Mouse (Mus musculus): Measurements from ENCODE around the gene Rgr. TPM values are rescaled to one million over a fixed set of nuclear protein-coding genes. Genes with fewer than 3 reads are reported as not detected.
A peak's percentile ranks its signal among the peaks of the same experiment; 100 is the strongest.

Rgr gene
- total and polyA plus RNA-seq, 2 experiments from 2014 or later, result 0.10 to 0.35 TPM

GRCm38 (mm10) chr14:37067629-37068028 is 18.9 kb upstream of the Rgr start, which contains the start of gene Lrit2:
TSS of gene Lrit2 (plus strand) at chr14:37067929.
- no peak within 1 kb of the TSS for H3K4me3 ChIP-seq (ENCODE audit: low read depth, low read length)
- no peak for TF ChIP-seq CTCF (IDR thresholded peaks at IDR 0.05; ENCODE audit: low read depth)
- no peaks in the 10 kb centered on the region for H3K27me3 ChIP-seq (ENCODE audit: insufficient read depth, low read length)
- 76% methylated on average over 5 of the region's 5 CpGs for WGBS
- DNase-seq, result no peak
- H3K4me2 ChIP-seq (ENCODE audit: low read depth), result no peak within 1 kb of the TSS
- no peaks in the 10 kb centered on the region for H3K36me3 ChIP-seq (ENCODE audit: insufficient read depth)
- ATAC-seq, result no peak
- no peaks in the 10 kb centered on the region for H3K4me1 ChIP-seq (ENCODE audit: insufficient read depth)
- no peak within 1 kb of the TSS for H3K27ac ChIP-seq (ENCODE audit: low read depth, low read length)
- no peak within 1 kb of the TSS for H3K9ac ChIP-seq
- no peaks in the 10 kb centered on the region for H3K9me3 ChIP-seq (ENCODE audit: low read length)

- ATAC-seq (no peak), DNase-seq (no peak)
- H3K4me3 ChIP-seq (ENCODE audit: low read depth, low read length), result no peak overlapping the region
- H3K9me3 ChIP-seq (ENCODE audit: low read length), result no peaks in the 10 kb centered on the region
- no peaks in the 10 kb centered on the region for H3K36me3 ChIP-seq (ENCODE audit: insufficient read depth)
- H3K27ac ChIP-seq (ENCODE audit: low read depth, low read length), result no peak overlapping the region
- H3K9ac ChIP-seq, result no peak overlapping the region
- no peaks in the 10 kb centered on the region for H3K27me3 ChIP-seq (ENCODE audit: insufficient read depth, low read length)
- no peak for TF ChIP-seq CTCF (IDR thresholded peaks at IDR 0.05; ENCODE audit: low read depth)
- H3K4me2 ChIP-seq (ENCODE audit: low read depth), result no peak overlapping the region
- H3K4me1 ChIP-seq (ENCODE audit: insufficient read depth), result no peaks in the 10 kb centered on the region
- whole genome bisulfite sequencing, result 55% methylated on average over 2 of the region's 2 CpGs
Measured at GRCm38 (mm10) chr14:37066636-37067035, 17.9 kb upstream of the Rgr start.

GRCm38 (mm10) chr14:37064849-37065248 is 16.1 kb upstream of the Rgr start:
- no peak overlapping the region for H3K9ac ChIP-seq
- TF ChIP-seq CTCF (IDR thresholded peaks at IDR 0.05; ENCODE audit: low read depth), result no peak
- H3K27ac ChIP-seq (ENCODE audit: low read depth, low read length), result no peak overlapping the region
- no peak overlapping the region for H3K4me2 ChIP-seq (ENCODE audit: low read depth)
- H3K27me3 ChIP-seq (ENCODE audit: insufficient read depth, low read length), result no peaks in the 10 kb centered on the region
- DNase-seq, result no peak
- WGBS, result 42% methylated on average over 2 of the region's 2 CpGs
- no peaks in the 10 kb centered on the region for H3K9me3 ChIP-seq (ENCODE audit: low read length)
- no peak overlapping the region for H3K4me3 ChIP-seq (ENCODE audit: low read depth, low read length)
- H3K4me1 ChIP-seq (ENCODE audit: insufficient read depth), result no peaks in the 10 kb centered on the region
- no peaks in the 10 kb centered on the region for H3K36me3 ChIP-seq (ENCODE audit: insufficient read depth)
- ATAC-seq, result no peak

- DNase-seq (peak; percentile 24), ATAC-seq (no peak)
- TF ChIP-seq CTCF (IDR thresholded peaks at IDR 0.05; ENCODE audit: low read depth), result peak; percentile 59
- Histone ChIP-seq H3K36me3 (ENCODE audit: insufficient read depth) (no peaks in the 10 kb centered on the region), H3K4me1 (ENCODE audit: insufficient read depth) (0 out of 2 replicates have a peak, but pooled peaks cover 10% of the 10 kb centered on the region), H3K9me3 (ENCODE audit: low read length) (no peaks in the 10 kb centered on the region), H3K4me3 (ENCODE audit: low read depth, low read length) (no peak overlapping the region), H3K27me3 (ENCODE audit: insufficient read depth, low read length) (no peaks in the 10 kb centered on the region), H3K9ac (no peak overlapping the region), H3K27ac (ENCODE audit: low read depth, low read length) (no peak overlapping the region), H3K4me2 (ENCODE audit: low read depth) (no peak overlapping the region)
- 44% methylated on average over 5 of the region's 5 CpGs for WGBS
Measured at GRCm38 (mm10) chr14:37034432-37034831, 14.3 kb downstream of the Rgr start.

- Histone ChIP-seq H3K27me3 (ENCODE audit: insufficient read depth, low read length) (no peaks in the 10 kb centered on the region), H3K4me2 (ENCODE audit: low read depth) (no peak overlapping the region), H3K4me1 (ENCODE audit: insufficient read depth) (0 out of 2 replicates have a peak, but pooled peaks cover 10% of the 10 kb centered on the region), H3K9me3 (ENCODE audit: low read length) (no peaks in the 10 kb centered on the region), H3K4me3 (ENCODE audit: low read depth, low read length) (no peak overlapping the region), H3K27ac (ENCODE audit: low read depth, low read length) (no peak overlapping the region), H3K9ac (no peak overlapping the region), H3K36me3 (ENCODE audit: insufficient read depth) (no peaks in the 10 kb centered on the region)
- peak; percentile 97 for TF ChIP-seq CTCF (IDR thresholded peaks at IDR 0.05; ENCODE audit: low read depth)
- ATAC-seq (peak; percentile 82), DNase-seq (peak; percentile 93)
- 16% methylated on average over 7 of the region's 7 CpGs for WGBS
Measured at GRCm38 (mm10) chr14:37033241-37033640, 15.5 kb downstream of the Rgr start.

DNA sequence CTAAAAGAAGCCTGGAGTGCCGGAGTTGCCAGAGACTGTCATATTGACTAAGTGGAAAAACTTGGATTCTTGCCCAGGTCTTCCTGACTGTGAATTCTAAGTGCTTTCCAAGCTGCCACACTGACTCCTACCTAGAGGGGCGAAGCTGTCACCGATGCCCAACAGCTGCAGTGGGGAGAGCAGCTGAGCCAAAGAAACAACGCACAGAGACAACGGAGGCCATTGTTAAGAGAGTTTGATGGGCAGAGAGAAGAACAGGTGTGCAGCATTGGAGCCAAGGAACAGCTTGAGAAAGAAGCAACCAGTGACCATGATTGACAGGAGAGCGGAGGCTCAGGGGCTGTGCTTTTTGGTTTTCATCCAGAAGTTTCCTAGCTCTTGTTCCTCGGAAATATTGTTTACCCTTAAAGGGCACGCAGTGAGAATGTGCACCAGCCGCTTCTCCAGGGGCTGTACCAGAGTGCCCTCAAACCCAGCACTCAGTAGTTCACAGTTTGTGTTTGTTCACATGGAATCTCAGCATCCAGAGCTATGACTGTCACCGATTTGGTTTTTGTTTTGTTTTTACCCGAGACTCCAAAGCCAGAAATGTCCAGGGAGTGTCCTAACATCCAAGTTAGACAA is 16.2 kb downstream of the Rgr start:
- Histone ChIP-seq H3K9ac (no peak overlapping the region), H3K36me3 (ENCODE audit: insufficient read depth) (no peaks in the 10 kb centered on the region), H3K4me2 (ENCODE audit: low read depth) (no peak overlapping the region), H3K9me3 (ENCODE audit: low read length) (no peaks in the 10 kb centered on the region), H3K27ac (ENCODE audit: low read depth, low read length) (no peak overlapping the region), H3K27me3 (ENCODE audit: insufficient read depth, low read length) (no peaks in the 10 kb centered on the region), H3K4me3 (ENCODE audit: low read depth, low read length) (no peak overlapping the region), H3K4me1 (ENCODE audit: insufficient read depth) (0 out of 2 replicates have a peak, but pooled peaks cover 10% of the 10 kb centered on the region)
- no peak for TF ChIP-seq CTCF (IDR thresholded peaks at IDR 0.05; ENCODE audit: low read depth)
- DNase-seq, result peak; percentile 48
- whole genome bisulfite sequencing, result 30% methylated on average over 11 of the region's 11 CpGs
- ATAC-seq, result peak; percentile 73

DNA sequence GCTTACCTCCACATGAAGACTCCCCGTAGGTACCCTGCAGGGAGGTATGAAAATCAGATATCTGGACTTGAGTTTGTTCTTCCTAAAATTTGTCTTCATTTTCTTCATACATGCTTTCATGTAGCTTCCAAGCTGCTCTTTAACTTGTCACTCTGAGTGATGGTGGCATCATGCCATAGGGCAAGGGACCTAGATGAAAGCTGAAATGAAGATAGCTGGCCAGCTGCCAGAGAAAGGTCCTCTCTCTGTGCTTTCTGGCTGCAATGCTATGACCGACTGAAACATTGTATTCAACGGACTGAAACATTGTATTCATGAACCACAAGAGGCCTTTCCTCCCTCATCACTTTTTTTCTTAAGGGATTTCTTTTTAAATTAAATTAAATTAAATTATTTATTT is 20.2 kb downstream of the Rgr start:
- no peak overlapping the region for H3K27ac ChIP-seq (ENCODE audit: low read depth, low read length)
- no peak overlapping the region for H3K9ac ChIP-seq
- no peaks in the 10 kb centered on the region for H3K9me3 ChIP-seq (ENCODE audit: low read length)
- no peak overlapping the region for H3K4me2 ChIP-seq (ENCODE audit: low read depth)
- DNase-seq, result no peak
- no peak for TF ChIP-seq CTCF (IDR thresholded peaks at IDR 0.05; ENCODE audit: low read depth)
- no peak for ATAC-seq
- H3K4me3 ChIP-seq (ENCODE audit: low read depth, low read length), result no peak overlapping the region
- H3K4me1 ChIP-seq (ENCODE audit: insufficient read depth), result 0 out of 2 replicates have a peak, but pooled peaks cover 10% of the 10 kb centered on the region
- 74% methylated on average over 3 of the region's 3 CpGs for WGBS
- no peaks in the 10 kb centered on the region for H3K36me3 ChIP-seq (ENCODE audit: insufficient read depth)
- no peaks in the 10 kb centered on the region for H3K27me3 ChIP-seq (ENCODE audit: insufficient read depth, low read length)
